Mouse (Mus musculus) cortical plate, adult 2 months (tissue): ENCODE measurements around the gene Prss27.

Source experiments
- CTCF ChIP-seq: fragments of 200-500 bp; IDR thresholded peaks from 2 replicates; pipeline ENCODE4 v1.5.1; 2011; ENCODE audit warnings: mild to moderate bottlenecking, control low read depth, low read length; ENCODE audit not compliant: insufficient read depth; ENCODE audit errors: extremely low read depth
- POLR2A ChIP-seq: fragments of 200-500 bp; IDR thresholded peaks from 2 replicates; pipeline ENCODE4 v1.6.1; 2011; ENCODE audit warnings: mild to moderate bottlenecking, low read length, control low read depth; ENCODE audit not compliant: insufficient read depth; ENCODE audit errors: extremely low read depth

DNA sequence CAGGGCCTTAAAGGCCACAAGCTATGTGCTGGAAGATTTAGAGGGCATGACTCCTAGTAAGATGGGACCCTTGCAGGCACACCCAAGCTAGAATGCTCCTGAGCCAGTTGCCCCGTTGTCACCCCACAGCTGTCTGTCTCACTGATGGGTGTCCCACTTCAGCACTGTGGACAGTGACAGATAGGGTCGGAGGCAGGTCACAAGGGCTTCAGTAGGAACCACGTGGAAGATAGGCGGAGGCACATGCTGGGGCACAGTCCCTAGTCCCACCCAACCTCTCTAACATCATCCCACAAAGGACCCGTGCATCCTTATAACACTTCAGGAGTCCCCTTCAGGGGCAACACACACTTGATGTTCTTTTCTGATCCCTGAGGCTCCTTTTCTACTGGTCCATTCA, 8.1 kb downstream of the Prss27 start:
- no peak for TF ChIP-seq CTCF
- no peak for TF ChIP-seq POLR2A
